Mouse (Mus musculus) kidney, adult 18-20 months (tissue): ENCODE measurements at regions not wholly inside any gene's neighbourhood (a gene's known extent, or its start where the extent isn't known, plus 50 kb on each side); places are given as distances from the start of the nearest gene placed in this dataset.
"Not testable (repeated sequence)": the region's sequence is repeated elsewhere in the genome, so short reads cannot be mapped to it uniquely, and the experiment has no call there.

Experiments
- DNase-seq: peaks from one replicate; pipeline ENCODE4 v3.0.0; 2021

DNA sequence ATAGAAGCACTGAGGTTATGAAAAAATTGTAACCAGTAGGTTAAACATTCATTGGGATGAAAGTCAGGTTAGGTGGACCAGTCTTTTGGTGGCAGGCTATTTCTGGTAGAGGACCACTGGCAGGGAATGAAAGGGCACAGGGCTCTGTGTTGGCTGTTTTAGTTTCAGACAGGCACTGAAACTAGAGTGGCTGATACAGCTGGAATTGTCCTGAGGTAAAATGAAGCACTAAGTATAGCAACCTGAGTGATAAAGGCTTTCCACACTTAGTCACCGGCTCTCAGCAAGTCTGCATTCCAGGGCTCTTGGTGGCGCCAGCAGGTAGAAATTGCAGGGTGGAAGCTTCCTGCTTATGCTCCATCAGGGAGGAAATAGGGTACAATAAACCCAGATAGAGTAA, 262.2 kb upstream of the Tmpo start:
- DNase-seq, result no peak

DNA sequence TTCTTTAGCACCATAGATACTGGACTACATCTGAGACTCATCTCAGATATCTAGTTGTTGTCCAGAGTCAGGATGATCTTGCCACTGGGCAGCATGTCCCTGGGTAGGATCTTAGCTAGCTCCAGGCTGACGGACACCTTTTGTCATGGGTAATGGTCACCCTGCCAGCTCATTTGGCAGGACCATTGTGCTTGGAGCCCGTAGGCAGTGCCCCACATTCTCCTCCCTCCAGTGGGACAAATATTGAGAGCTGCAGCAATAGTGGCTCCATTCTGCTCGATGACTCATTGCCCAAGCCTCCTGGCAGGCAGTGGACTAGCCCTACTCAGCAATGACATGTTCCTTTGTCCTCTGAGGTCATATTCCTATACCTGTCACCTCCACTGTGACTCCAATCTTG, 258.9 kb upstream of the Tmpo start:
- no peak for DNase-seq

DNA sequence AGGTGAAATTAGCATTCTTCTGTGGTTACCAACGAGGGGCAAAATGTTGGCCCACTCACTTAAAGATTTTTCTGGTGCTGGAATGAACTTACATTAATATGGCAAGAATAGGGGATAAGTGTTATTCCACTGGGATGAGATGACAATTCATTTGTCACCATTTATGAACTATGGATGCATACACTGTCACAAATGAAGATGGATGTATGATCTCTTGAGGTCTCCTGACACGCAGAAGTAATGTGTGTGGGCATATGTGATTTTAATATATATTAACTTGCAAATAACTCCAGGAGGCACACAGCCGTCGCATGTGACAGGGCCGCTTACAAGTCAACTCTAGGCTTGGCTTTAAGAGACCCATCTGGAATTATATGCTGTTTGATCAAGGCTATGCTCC, 256.8 kb upstream of the Tmpo start:
- no peak for DNase-seq

DNA sequence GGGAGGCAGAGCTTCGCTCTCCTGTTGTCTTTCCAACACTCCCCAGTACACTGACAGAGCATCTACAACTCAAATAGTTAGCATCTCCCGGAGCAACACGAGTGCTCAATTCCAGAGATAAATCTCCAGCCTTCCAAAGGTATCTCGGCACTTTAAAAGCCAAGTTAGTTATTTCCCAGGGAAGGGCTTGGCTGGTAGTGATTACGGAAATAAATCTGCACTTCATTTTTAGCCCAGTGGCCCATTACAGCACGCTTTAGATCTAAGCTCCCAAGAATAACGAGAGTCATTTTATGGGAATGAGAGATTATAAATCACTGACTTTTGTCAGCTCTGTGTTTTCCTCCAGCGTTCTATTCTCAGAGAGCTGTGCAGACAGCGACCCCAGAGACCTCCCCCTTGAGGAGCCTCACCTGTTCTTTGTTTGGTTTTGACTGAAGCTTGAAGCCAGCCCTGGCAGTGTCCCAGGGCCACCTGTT, 255.0 kb upstream of the Tmpo start:
- no peak for DNase-seq

DNA sequence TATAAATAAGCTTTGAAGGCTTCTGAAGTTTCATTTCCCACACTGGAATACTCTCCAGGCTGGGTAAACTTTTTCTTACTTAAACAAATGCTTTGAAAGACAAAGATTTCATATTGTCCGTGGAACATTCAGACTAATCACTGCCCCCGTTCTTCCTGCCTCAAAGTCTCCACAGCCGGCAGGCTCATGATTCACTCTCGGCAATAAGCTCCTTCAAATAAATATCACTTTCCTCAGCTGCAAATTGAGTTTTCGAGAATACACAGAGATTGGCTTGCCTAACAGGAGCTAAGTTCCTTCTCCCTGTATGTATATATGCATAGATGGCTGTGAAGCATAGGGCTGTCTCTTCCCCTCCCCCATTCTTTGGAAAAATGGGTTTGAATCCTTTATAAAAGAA, 249.2 kb upstream of the Tmpo start:
- DNase-seq, result no peak

DNA sequence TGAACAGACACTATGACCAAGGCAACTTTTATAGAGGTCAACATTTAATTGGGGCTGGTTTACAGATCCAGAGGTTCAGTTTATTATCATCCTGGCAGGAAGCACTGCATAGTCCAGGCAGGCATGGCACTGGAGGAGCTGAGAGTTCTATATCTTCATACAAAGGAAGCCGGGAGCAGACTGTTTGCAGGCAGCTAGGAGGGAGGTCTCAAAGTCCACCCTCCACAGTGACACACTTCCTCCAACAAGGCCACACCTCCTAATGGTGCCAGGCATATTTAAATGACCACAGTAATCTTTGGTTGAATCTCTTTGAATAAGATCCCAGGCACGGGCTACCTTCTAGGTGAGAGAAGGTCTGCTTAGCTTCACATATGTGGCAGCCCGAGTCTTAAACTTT, 245.5 kb upstream of the Tmpo start:
- no peak for DNase-seq

DNA sequence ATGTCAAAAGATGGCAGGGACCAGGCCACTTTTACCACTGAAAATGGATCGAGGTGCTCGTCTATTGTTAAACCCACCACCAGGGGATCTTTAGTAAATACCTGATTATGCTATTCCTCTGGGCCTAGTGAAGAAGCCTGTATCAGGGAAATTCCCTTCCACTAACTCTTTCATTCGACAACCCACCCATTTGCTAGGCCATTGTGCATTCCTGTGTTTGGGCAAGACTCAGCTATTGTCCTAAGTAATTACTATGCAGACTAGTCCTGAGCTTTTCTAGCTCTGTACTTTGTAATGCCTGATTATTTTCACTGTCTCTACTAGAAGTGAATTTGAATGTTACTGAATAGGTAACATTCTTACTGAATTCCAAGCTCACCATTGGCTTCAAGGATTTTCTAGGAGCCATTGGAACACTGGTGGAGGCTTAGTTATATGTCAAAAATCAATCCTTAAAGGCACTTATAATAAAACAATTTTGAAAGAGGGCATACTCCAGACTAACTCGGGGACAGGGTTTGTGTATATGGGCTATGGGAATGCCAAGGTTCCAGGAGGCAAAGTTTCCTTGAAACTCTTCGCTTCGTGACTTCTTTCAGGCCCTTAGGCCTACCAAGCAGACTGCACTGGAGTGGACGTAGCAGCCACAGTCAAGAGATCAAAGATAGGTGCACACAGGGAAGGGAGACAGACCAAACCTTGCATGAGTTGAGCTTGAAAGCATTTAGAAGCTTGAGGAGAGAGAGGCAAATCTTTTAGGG, 244.7 kb upstream of the Tmpo start:
- not testable (repeated sequence) for DNase-seq

DNA sequence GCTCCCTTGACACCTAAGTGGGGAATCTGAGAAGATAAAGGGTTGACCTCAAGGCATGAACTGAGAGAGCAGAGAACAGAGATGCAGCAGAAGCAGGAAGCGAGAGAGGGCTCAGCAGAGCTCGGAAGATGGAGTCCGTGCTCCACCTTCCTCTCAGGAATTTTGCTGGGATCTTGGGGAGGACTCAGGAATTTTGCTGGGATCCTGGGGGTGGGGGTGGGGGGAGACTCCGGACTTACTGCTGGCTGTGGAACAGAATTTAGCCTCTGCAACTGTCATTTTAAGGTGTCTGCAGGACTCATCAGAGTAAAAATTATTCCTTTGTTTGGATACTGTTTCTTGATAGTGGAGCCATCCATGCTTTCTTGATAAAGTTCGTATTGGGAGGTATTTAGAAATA, 243.7 kb upstream of the Tmpo start:
- no peak for DNase-seq

DNA sequence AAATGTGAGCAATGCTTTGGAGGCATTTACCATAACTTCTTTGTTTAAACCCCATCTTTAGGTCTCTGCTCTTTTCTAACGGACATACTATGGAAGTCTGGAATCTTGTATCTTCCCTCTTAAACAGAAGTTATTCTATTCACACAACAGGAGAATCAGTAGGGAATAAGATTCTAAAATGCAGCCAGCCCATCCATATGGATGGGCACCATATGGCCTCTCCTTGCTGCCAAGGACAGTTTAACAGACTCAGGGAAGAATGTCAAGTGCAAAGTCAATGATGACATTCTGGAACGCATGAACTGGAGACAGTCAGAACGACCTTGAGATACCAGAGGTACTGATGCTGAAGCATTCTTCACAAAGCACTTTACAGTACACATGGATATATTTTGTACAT, 206.1 kb upstream of the Tmpo start:
- no peak for DNase-seq

DNA sequence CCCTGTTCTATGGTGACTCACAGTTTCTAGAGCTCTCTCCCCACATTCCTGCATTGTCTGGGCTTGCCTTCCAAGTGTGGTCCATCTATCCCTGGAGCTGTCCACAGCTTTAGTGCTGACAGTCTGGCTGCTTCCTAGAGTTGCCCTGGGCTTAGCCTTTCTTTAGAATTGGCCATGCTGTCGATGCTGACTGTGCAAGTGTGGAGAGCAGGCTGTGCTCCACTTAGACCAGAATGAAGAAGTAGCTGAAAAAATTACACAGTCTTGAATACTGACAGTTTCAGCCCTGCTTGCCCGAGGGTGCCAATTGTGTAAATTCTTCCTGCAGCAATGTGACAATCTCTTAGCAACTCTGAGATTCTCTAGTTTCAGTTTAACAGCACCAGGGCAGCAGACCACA, 203.3 kb upstream of the Tmpo start:
- no peak for DNase-seq

DNA sequence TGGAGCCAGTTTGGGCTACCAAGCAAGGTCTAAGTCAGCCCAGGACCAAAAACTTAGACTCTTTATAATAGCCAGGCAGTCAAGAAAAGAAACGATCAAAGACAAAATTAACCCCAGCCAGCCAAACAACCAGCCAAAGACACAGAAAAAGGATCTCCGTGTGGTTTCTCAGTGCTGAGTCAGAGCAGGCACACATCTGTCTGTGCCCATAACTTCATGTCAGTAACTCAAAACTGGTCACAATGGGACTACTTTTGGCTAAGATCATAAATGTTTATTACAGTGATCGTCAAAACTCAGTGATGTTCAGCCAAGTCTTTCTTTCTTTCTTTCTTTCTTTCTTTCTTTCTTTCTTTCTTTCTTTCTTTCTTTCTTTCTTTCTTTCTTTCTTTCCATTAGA, 195.6 kb upstream of the Tmpo start:
- DNase-seq, result no peak

DNA sequence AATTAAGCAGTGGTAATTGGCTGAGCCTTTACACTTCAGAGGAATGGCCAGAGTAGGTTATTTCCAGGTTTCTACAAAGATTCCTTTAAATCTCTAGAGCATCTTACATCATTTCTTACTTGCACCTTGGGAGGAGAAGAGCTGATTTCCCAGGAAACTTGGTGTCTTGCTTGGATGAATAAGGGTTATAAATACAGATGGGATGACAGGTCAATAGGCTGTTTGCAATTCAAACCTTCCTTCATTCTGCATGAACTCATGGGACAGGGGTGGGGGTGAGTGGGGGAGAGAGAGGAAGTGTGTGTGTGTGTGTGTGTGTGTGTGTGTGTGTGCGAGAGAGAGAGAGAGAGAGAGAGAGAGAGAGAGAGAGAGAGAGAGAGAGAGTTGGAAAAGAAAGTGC, 186.4 kb upstream of the Tmpo start:
- DNase-seq, result no peak

DNA sequence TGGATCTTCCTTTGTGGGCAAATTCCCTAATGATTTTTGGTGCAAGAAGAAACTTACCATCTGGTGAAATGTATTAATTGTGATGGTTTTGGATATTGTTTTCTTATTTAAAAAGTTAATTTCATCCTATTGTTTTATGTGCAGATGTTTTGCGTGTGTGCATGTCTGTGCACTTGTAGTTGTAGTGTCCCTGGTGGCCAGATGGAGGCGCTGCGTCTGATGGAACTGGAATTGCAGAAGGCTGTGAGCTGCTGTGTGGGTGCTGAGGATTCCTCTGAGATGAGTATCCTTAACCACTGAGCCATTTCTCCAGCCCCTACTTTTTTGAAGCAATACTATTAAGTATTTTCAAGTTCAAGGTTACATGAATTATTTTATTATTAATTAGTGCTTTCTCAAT, 181.5 kb upstream of the Tmpo start:
- DNase-seq, result no peak

DNA sequence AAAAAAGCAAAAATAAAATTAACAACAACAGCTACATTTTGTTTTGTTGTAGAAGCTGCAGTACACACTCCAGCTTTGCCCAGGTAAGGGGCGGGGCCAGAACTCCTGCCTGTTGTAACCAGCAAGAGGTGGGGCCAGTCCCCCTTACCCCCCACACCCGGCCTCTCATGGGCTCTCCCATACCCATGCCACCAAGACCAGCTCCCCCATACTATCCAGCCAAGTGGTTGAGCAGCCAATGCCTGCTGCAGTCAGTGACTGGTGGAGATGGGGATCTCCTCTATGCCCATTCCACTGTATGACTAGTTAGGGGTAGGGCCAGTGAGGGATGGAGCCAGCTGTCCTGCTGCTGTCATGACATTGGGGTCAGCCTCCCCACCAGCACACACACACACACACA, 180.5 kb upstream of the Tmpo start:
- no peak for DNase-seq

DNA sequence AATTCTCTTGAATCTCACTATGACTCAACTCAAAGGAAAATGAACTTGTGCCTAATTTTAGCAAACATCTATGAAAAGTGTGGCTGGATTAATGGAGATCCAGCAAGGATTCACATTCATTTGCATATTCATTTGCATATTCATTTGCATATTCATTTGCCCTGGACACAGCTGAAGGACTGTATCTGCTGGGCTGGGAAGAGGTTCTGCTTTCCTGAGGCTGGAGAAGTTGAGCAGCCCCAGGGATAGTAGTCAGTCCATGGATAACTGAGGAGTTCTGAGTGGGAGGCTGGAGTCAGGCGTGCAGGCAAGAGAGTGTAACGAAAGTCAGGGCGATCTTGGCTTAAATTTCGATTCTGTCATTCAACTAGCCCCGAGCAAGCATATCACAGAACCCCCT, 164.3 kb upstream of the Tmpo start:
- no peak for DNase-seq

DNA sequence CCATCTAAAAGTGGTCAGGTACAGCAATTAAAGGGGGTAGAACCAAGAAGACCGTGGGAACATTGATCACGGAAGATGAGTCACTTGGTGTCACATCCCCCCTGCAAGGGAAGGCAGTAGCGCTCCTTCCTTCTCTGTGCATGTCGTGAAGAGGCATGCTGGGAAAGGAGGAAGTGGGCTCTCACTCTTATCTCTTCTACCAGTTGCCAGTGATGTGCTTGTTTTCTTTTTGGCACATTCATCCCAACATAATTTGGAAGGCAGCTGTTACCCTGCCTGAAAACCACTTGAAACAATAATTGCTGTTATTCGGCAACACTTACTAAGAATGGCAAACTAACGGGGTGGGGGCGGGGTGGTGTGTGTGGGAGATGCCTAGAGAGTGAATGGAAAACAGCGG, 161.0 kb upstream of the Tmpo start:
- DNase-seq, result no peak

DNA sequence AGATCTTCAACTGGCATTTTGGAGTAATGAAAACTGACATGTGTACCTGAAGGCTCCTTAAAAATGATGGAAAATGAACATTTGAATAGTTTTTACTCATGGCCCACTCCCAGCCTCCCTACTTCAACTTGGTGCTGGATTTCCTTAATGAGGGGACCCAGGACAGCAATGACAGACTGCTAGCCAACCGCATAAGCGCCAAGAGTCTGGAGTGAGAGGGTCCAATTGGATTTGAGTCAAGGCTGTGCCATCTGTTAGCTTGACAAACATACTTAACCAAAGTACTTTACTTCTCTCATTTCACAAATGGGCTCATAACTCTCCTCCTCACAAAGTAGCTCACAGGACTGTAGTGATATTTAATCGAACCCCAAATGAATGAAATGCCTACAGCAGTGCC, 158.2 kb upstream of the Tmpo start:
- no peak for DNase-seq

DNA sequence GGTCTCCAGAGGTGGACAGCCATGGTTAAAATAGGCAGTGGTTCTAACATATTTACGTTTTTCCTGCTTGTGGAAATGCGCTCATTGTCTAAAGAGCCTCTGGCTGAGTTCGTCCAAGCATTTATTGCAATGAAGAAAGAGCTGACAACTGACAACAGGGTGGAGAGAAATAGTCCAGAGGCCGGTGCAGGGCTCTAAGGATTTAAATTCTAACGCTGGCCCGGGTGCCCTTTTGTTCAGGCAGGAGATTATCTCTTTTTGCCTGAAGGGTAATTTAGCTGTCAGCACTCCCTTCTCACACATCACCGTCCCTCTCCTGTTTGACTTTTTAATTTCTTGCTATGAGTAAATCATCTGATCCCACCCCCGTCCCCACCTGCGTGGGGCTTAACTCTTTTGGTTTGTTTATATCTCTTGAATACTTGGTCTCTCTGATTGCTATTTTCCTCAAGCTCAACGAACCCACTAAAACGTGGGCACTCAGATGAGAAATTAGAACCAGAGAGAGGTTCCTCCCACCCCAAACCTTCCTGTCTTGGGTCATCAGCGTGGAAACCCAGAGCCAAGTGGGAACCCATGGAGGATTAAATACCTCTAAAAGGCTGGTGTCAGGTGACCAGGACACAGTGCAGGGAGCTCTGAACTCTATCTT, 145.7 kb upstream of the Tmpo start:
- no peak for DNase-seq

DNA sequence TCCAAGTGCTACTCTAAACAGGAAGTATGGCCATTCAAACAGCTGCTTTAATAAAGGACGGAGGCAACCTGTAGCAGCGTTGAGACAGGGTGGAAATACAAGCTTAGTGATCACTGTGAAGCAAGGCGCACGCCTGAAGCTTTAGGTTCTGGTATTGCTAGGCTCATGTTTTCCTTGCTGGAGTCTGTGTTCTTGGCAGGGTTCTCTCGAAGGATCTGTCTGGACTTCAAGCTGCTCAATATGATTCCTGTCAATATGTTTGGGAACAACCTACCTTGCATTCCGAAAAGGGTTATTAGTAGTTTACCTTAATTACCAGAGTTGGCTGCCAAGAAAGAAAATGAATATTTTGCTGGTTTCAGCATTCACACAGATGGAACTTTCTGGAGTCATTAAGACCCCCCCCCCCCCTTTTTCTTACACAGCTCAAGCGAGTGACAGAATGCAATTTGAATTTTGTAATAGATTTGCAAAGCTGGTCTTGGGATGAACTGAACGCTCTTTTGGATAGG, 145.1 kb upstream of the Tmpo start:
- DNase-seq, result no peak

DNA sequence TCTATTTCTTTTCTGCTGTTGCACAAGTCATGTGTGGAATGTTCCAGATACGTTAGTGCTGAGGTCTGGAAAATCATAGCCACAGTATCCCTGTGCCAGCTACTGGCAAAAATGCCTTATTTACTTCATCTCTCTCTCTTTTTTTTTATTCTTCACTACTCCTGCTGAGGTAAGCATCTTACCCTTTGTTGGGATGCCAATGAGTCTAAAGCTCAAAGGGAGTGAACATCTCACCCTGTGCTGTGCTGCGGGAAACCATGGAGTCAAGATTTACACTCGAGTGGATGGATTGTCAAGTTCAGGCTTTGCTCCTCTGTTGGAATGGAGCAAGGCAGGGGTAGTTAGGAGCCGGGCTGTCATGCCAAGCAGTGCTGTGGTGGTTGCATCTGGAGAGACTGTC, 140.1 kb upstream of the Tmpo start:
- DNase-seq, result peak; percentile 13

DNA sequence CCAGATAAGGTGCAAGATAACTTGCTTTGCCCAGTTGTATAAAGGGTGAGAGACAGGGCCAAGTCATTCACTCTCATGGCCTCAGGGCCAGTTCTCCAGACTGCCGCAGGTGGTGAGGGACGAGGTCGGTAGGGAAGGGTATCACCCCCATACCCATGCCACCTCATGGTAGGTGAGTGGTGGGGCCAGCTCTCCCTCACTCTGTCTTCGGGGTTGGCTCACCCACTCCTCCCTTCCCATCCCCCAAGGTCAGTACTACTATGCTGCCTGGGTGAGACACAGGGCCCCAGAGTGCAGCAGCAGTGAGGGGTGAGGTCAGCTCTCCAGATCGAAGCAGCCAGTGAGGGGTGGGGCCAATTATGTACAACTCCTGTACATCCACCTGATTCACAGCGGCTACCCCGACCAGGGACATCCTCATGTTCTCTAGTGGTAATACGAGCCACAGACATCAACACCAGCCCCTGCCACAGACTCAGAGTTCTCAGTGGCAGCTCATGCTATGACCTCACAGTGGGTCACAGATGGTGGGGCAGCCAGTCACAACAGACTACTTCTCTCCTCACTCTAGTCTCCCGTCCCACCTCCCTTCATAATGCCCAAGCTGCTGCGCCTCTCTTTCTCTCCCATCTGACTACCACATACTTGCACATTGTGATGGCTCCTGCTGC, 138.5 kb upstream of the Tmpo start:
- DNase-seq, result no peak

DNA sequence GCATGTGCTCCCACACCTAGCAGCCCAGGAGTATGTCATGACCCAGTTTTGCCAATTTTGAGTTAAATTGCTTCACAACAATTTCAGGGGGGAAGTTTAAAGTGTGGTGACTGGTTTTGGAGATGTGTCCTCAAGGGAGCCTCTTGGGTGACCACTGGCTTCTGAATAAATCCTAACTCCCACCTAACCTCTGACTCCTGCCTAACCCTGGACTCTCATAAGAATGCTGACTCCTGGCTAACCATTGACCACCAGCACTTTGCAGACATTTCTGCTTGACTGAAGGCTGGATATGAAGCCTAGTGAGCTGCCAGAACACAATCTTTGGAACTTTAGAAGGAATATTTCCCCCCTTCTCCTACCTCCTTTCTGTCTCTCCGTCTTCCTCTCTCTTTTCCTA, 133.3 kb upstream of the Tmpo start:
- DNase-seq, result peak; percentile 58

DNA sequence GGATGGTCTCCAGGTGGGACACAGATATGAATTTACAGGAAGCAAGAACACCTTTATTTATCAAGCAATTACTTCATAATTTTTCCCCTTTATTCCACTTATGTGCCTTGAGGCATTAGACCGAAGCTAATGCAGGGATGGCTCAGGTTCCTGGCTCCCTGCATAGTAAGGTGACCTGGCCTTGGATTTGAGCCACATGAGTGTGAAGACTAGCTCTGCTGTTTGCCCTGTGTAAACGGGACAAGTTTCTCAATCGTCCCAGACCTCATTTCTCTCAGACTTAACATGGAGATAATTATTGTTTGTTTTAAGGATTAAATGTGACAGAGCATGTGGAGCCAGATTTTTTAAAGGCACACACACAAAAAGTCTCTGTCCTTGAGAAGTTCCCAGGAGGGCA, 132.2 kb upstream of the Tmpo start:
- peak; percentile 42 for DNase-seq

DNA sequence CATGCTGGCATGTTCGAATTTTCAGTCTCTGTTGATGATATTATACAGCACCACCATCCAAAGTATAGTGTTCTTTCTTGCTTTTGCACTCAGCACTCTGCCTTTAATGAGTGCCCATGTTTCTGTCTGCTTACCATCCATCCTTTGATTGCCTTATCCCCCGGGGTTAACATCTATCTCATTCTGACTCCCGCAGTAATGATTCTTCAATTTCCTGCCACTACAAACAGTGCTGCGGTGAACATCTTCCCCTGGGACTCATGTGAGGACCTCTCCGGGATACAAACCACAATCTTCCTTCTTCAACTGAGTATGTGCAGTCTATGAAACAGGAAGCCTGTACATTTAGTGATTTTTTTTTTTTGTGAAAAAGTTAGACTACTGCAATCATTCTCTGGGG, 131.8 kb upstream of the Tmpo start:
- no peak for DNase-seq
